Mouse (Mus musculus) brain, embryonic 14.5 days (tissue): ENCODE measurements around the gene Wnt7a.

Experiments used
- CTCF ChIP-seq: fragments of 200-500 bp; IDR thresholded peaks from 2 replicates; pipeline ENCODE4 v1.5.1; 2012; ENCODE audit warnings: inconsistent platforms, mild to moderate bottlenecking, moderate library complexity, borderline replicate concordance; ENCODE audit not compliant: insufficient read depth, insufficient read length; ENCODE audit errors: extremely low read depth
- POLR2A ChIP-seq: fragments of 200-500 bp; IDR thresholded peaks from 2 replicates; pipeline ENCODE4 v1.6.1; 2012; ENCODE audit warnings: mild to moderate bottlenecking, inconsistent platforms, borderline replicate concordance; ENCODE audit not compliant: poor library complexity, insufficient read depth, insufficient read length, severe bottlenecking; ENCODE audit errors: extremely low read depth

GRCm38 (mm10) chr6:91409448-91410167 lies 1.6 kb downstream of the Wnt7a start:
- TF ChIP-seq CTCF (no peak), POLR2A (no peak)
